Mouse (Mus musculus): ENCODE data around the gene Pex12. TPM values are rescaled to one million over a fixed set of nuclear protein-coding genes. Genes with fewer than 3 reads are reported as not detected.
A peak's percentile ranks its signal among the peaks of the same experiment; 100 is the strongest.

Gene Pex12
- polyA plus RNA-seq, 1 experiment from 2014 or later: 12.7 TPM

DNA sequence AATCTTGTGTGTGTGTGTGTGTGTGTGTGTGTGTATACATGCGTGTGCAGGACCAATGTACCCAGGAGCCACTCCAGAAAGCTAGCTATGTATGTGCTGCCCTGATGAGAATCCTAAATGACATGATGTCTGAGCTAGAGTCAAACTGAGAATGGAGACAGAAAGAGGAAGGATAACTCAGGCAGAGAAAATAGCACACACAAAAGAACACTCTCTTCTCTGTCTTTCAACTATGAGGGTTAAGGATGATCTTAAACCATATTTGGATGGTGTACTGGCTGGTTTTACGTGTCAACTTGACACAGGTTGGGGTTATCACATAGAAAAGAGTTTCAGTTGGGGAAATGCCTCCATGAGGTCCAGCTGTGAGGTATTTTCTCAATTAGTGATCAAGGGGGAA lies 12.8 kb downstream of the Pex12 start:
- ATAC-seq: no peak
- H3K27me3 ChIP-seq: peaks cover 28% of the 10 kb centered on the region
- CTCF ChIA-PET: interaction anchor here (1.6 kb wide), 1 partner anchor 11 kb away, joined by 4 read pairs; no protein-coding TSS in a partner anchor
- DNase-seq (ENCODE audit: low read depth, low spot score): no peak
- no peak for TF ChIP-seq CTCF (IDR thresholded peaks at IDR 0.05)
- POLR2A ChIA-PET: interaction anchor here (0.6 kb wide), 1 partner anchor 9 kb away, joined by 3 read pairs; the partner anchor contains the start of gene Ap2b1
- in situ Hi-C loops (cut with MboI; ENCODE audit: low pct_unique_long_range_greater_than_20kb): loop anchor here (25.0 kb wide), 1 partner anchor 527 kb away; the partner anchor contains the start of genes Cct6b and Zfp830

DNA sequence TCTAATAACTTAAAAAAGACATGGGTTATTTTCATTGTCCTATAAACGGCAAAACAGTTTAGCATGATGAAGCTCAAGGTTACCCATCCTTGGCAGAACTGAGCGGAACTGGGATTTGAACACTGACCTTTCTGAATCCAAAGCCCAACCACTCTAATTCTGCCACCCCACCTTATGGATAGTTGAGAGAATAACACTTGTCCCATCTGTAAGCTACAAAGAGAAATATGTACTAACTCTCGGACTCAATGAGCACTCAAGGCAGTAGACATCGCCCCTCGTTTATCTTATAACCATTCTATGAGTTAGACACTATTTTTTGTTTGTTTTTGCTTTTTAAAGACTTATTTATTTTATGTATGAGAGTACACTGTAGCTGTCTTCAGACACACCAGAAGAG lies 13.3 kb downstream of the Pex12 start:
- DNase-seq (ENCODE audit: low read depth, low spot score) (no peak), ATAC-seq (no peak)
- ChIA-PET POLR2A (interaction anchor here (0.6 kb wide), 1 partner anchor 10 kb away, joined by 3 read pairs; the partner anchor contains the start of gene Ap2b1), CTCF (interaction anchor here (0.7 to 1.6 kb wide), 3 partner anchors 10 to 25 kb away, joined by 3 to 4 read pairs (median 3); partner anchors contain the start of gene Ap2b1)
- in situ Hi-C loops (cut with MboI; ENCODE audit: low pct_unique_long_range_greater_than_20kb): loop anchor here (25.0 kb wide), 1 partner anchor 527 kb away; the partner anchor contains the start of genes Cct6b and Zfp830
- TF ChIP-seq CTCF (IDR thresholded peaks at IDR 0.05): no peak
- peaks cover 32% of the 10 kb centered on the region for H3K27me3 ChIP-seq

DNA sequence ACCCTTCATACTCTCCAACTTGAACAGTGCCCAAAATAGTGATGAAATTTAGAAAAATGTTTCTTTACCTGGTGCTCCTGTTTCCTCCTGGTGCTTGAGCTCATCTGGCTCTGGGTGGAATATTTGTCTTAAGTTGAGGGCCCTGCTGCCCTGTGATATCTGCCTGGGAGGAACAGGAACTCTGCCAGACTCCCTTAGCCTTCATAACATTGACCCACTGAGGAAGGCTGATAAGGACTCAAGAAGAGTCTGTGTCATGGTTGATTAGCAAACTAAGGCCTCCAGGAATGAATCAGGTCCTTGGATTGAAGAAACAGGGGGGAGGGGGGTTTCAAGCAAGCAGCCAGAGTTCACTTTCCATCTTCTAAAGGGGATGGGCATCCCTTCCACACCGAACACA lies 15.8 kb downstream of the Pex12 start, which contains the start of gene Slfn14:
Gene Slfn14 (minus strand): TSS at position 161 of the 400 bp plus-strand sequence.
- DNase-seq (ENCODE audit: low read depth, low spot score) (no peak), ATAC-seq (no peak)
- H3K27me3 ChIP-seq: peaks cover 47% of the 10 kb centered on the region
- no peak for TF ChIP-seq CTCF (IDR thresholded peaks at IDR 0.05)
- POLR2A ChIA-PET: no interaction called here
- CTCF ChIA-PET: no interaction called here
- in situ Hi-C loops (cut with MboI; ENCODE audit: low pct_unique_long_range_greater_than_20kb): loop anchor here (25.0 kb wide), 1 partner anchor 524 kb away; the partner anchor contains the start of genes Cct6b and Zfp830

DNA sequence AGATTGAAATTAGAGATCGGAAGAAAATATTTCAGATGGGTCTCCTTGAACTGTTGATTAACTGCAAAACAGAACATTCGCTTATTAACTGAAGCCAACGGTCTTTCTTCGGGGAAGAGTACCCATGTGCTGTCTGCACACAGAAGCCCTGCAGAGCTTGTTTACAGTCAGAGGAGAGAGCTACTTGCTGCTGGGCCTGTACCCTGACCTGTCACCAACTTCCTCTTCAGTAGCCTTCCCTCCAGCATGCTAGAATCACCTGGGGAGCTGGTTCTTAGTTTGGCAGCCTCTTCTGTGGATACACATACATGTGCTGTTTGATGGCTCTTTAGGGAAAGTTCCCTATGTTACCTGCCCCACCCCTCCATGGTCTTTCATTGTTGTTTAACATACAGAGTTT lies 16.8 kb downstream of the Pex12 start:
- TF ChIP-seq CTCF (IDR thresholded peaks at IDR 0.05): no peak
- in situ Hi-C loops (cut with MboI; ENCODE audit: low pct_unique_long_range_greater_than_20kb): loop anchor here (25.0 kb wide), 1 partner anchor 523 kb away; the partner anchor contains the start of genes Cct6b and Zfp830
- POLR2A ChIA-PET: no interaction called here
- ATAC-seq (no peak), DNase-seq (ENCODE audit: low read depth, low spot score) (no peak)
- peaks cover 48% of the 10 kb centered on the region for H3K27me3 ChIP-seq
- CTCF ChIA-PET: interaction anchor here (1.1 kb wide), 1 partner anchor 23 kb away, joined by 3 read pairs; no protein-coding TSS in a partner anchor

DNA sequence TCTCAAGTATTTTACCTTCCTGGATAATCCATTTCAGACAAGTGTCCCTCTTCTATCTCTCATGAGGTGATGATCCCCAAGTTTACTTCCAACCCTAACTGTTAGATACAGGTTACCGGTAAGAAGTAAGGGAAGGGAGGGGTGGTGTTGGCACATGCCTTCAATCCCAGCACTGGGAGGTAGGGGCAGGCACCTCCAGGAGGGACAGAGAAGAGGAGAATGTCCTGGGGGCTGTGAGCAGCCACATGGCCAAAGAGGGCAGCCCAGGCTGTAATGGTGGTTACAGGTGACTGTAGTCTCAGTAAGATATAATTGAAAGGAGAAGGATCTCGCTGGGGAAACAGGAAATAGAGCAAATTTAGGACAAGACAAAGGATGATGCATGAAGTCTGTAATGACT lies 20.3 kb downstream of the Pex12 start:
- no peak for DNase-seq (ENCODE audit: low read depth, low spot score)
- ChIA-PET CTCF (no interaction called here), POLR2A (no interaction called here)
- TF ChIP-seq CTCF (IDR thresholded peaks at IDR 0.05): no peak
- in situ Hi-C loops (cut with MboI; ENCODE audit: low pct_unique_long_range_greater_than_20kb): loop anchor here (25.0 kb wide), 1 partner anchor 520 kb away; the partner anchor contains the start of genes Cct6b and Zfp830
- ATAC-seq: no peak
- peaks cover 48% of the 10 kb centered on the region for H3K27me3 ChIP-seq

DNA sequence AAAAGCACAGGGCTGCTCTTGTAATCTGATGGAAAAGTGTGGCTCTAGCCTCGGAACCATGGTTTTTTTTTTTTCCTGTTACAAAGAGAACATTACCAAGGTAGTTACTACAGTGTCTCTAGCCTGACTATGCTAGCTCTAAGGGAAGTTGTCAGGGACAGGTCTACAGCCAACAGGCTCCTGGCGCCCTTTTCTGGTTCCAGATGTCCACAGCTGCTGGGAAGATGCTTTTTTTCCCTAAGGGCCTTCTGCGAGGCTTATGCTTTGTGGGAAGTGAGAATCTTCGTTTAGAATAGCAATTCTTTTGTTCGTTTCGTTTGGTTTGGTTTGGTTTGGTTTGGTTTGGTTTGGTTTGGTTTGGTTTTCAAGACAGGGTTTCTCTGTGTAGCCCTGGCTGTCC lies 22.7 kb downstream of the Pex12 start:
- H3K27me3 ChIP-seq: peaks cover 46% of the 10 kb centered on the region
- CTCF ChIA-PET: interaction anchor here (0.9 to 1.8 kb wide), 2 partner anchors 10 to 19 kb away, joined by 3 to 4 read pairs; partner anchors contain the start of gene Ap2b1
- TF ChIP-seq CTCF (IDR thresholded peaks at IDR 0.05): no peak
- DNase-seq (ENCODE audit: low read depth, low spot score): no peak
- ATAC-seq: no peak
- in situ Hi-C loops (cut with MboI; ENCODE audit: low pct_unique_long_range_greater_than_20kb): loop anchor here (25.0 kb wide), 1 partner anchor 517 kb away; the partner anchor contains the start of genes Cct6b and Zfp830
- POLR2A ChIA-PET: no interaction called here

DNA sequence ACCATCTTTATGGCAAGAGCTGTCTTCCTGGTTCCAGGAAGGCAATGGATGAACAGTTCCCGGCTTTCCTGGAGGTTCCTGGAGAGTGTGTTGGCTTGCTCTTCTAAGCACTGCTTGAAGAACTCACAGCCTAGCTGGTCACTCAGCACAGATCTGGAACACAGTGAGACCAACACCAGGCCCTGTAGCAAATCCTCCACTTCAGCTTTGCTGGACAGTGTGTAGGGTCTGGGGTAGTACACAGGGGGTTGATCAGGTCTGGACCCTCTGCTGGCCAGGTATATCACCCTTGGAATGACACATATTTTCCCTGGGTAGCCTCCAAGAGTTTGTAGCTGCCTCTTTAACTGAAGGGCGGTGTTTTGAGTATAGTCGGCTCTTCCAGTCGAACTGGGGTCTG lies 23.4 kb downstream of the Pex12 start:
- ATAC-seq: no peak
- TF ChIP-seq CTCF (IDR thresholded peaks at IDR 0.05): no peak
- DNase-seq (ENCODE audit: low read depth, low spot score): no peak
- CTCF ChIA-PET: interaction anchor here (0.9 to 1.8 kb wide), 2 partner anchors 11 to 20 kb away, joined by 3 to 4 read pairs; partner anchors contain the start of gene Ap2b1
- H3K27me3 ChIP-seq: peaks cover 41% of the 10 kb centered on the region
- in situ Hi-C loops (cut with MboI; ENCODE audit: low pct_unique_long_range_greater_than_20kb): loop anchor here (25.0 kb wide), 1 partner anchor 517 kb away; the partner anchor contains the start of genes Cct6b and Zfp830
- POLR2A ChIA-PET: no interaction called here

DNA sequence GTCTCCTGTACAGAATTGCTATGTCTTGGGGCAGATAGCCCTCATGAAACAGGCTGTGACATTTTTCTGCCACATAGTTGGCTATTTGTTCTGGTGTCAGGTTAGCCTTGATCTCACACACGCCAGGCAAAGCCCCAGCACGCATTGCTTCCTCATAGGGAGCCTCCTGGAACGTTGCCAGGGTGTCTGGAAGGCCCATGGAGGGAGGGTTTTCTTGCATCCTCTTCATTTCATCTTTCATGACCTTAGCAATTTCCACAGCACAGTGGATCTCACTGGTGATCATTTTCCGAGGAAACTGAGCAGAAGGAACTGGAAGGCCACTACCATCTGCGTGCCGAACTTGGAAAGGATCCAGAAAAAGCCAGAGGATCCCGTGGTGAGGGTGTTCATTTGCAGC lies 26.1 kb downstream of the Pex12 start:
- no peak for TF ChIP-seq CTCF (IDR thresholded peaks at IDR 0.05)
- CTCF ChIA-PET: no interaction called here
- H3K27me3 ChIP-seq: peaks cover 25% of the 10 kb centered on the region
- DNase-seq (ENCODE audit: low read depth, low spot score): no peak
- POLR2A ChIA-PET: no interaction called here
- no peak for ATAC-seq
- in situ Hi-C loops (cut with MboI; ENCODE audit: low pct_unique_long_range_greater_than_20kb): loop anchor here (25.0 kb wide), 1 partner anchor 514 kb away; the partner anchor contains the start of genes Cct6b and Zfp830

DNA sequence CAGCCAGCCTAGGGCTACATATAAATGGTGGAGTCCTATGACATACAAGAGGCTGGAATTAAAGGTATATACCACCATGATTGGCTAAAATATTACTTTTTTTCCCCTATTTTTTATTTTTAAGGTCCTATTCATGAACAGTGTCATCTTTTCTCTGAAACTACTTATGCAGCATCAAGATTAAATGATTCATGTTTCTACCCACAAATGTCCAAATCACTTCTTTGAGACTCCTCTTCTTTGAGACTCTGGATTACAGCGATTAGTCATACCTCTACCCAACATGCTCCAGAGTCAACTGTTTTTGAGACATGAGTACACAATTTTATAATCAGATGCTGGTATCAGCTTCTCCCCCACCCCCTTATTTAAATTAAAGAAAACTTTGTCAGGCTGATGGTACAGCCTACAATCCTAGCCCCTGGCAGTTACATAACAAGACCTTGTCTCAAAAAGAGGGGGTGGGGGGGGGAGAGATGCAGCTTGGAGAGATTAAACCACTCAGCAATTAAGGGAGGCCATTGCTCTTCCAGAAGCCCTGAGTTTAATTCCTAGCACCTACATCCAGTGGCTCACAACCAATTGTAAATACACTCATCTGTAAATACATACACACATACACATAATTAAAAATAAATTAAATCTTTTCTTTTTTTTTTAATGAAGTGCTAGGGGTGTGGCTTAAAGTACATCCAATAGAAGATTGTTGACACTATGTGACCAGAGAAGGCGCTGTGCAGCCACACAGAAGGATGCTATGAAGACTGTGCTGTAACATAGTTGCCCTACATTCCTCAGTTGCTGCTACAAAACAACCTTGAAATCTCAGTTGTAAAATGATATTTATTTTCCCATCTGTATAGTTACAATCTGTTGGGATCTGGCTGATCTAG lies 30.2 kb downstream of the Pex12 start:
- in situ Hi-C loops (cut with MboI; ENCODE audit: low pct_unique_long_range_greater_than_20kb): no loop called here
- CTCF ChIA-PET: no interaction called here
- POLR2A ChIA-PET: no interaction called here

DNA sequence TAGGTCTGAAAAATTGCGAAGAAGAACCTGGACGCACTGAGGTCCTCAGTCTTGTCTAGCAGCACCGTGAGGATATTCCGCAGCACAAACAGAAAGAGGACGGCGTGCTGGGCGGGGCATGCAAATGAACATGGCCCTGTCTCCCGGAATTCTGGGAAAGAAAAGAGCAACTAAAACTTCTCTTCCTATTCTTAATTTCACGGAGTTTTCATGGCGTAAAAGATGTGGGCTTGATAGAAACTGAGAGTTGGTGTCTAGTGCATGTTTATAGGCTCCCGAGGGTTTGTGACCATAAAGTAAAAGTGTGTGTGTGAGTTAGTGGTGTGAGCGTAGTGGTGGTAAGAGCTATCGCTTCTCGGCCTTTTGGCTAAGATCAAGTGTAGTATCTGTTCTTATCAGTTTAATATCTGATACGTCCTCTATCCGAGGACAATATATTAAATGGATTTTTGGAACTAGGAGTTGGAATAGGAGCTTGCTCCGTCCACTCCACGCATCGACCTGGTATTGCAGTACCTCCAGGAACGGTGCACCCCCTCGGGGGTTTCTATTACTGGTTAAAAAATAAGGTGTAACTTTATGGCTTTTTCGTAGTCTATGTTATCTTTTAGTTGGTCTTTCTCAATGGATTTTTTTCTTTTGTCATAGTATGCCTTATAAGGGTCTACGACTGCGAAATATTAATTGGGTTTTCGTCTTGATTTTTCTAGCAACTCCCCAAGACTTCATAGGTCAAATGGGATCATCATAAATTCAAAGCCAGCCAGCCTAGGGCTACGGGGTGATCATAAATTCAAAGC lies 31.0 kb downstream of the Pex12 start:
- POLR2A ChIA-PET: no interaction called here
- ATAC-seq (peak; percentile 30), DNase-seq (ENCODE audit: low read depth, low spot score) (no peak)
- in situ Hi-C loops (cut with MboI; ENCODE audit: low pct_unique_long_range_greater_than_20kb): no loop called here
- CTCF ChIA-PET: no interaction called here
- no peak for TF ChIP-seq CTCF (IDR thresholded peaks at IDR 0.05)
- peaks cover 10% of the 10 kb centered on the region for H3K27me3 ChIP-seq

More for the DNA sequence above, 30.2 kb downstream of the Pex12 start:
- no peak for DNase-seq (ENCODE audit: low read depth, low spot score)
- ATAC-seq: peak; percentile 46
- H3K27me3 ChIP-seq: peaks cover 13% of the 10 kb centered on the region
- peak; percentile 41 for TF ChIP-seq CTCF (IDR thresholded peaks at IDR 0.05)

All from Patski (cell line).